Mouse (Mus musculus): ENCODE data around the gene Bcas1. TPM values are rescaled to one million over a fixed set of nuclear protein-coding genes. Genes with fewer than 3 reads are reported as not detected.
"Not testable (repeated sequence)": the region's sequence is repeated elsewhere in the genome, so short reads cannot be mapped to it uniquely, and the experiment has no call there.

Bcas1 gene
- under 1 TPM; 0.50 to 0.89 TPM for total RNA-seq (2021)
- long read RNA-seq, experiment 1, partial matches to known transcripts, result 0 of 1 reads
- long read RNA-seq, experiment 1, other reads (novel, unspliced or antisense), result 1 of 1 reads
- long read RNA-seq, experiment 2, partial matches to known transcripts, result 0 of 1 reads
- long read RNA-seq, experiment 2, other reads (novel, unspliced or antisense), result 1 of 1 reads

GRCm38 (mm10) chr2:170427704-170428103, at the start of gene Bcas1:
Bcas1 (minus strand) TSS chr2:170427845.
- TF ChIP-seq CTCF (IDR thresholded peaks at IDR 0.05), result no peak
- intact Hi-C loops (cut with DNase I), result no loop called here
- H3K4me3 ChIP-seq, result no peak within 1 kb of the TSS
- no peak for DNase-seq
- no peak within 1 kb of the TSS for H3K27ac ChIP-seq

- intact Hi-C loops (cut with DNase I), result no loop called here
- no peak for TF ChIP-seq CTCF (IDR thresholded peaks at IDR 0.05)
Observed at GRCm38 (mm10) chr2:170476643-170477042, 49.0 kb upstream of the Bcas1 start.

GRCm38 (mm10) chr2:170476215-170476614, 48.6 kb upstream of the Bcas1 start:
- peak; percentile 48 for TF ChIP-seq CTCF (IDR thresholded peaks at IDR 0.05)
- intact Hi-C loops (cut with DNase I), result no loop called here
- H3K4me3 ChIP-seq, result no peak overlapping the region
- peak; percentile 37 for DNase-seq
- no peak overlapping the region for H3K27ac ChIP-seq

More at GRCm38 (mm10) chr2:170476643-170477042, 49.0 kb upstream of the Bcas1 start:
- no peak for DNase-seq
- Histone ChIP-seq H3K27ac (no peak overlapping the region), H3K4me3 (no peak overlapping the region)

GRCm38 (mm10) chr2:170475164-170475563, 47.5 kb upstream of the Bcas1 start:
- intact Hi-C loops (cut with DNase I), result no loop called here
- H3K4me3 ChIP-seq, result no peak overlapping the region
- DNase-seq, result no peak
- TF ChIP-seq CTCF (IDR thresholded peaks at IDR 0.05), result no peak
- no peak overlapping the region for H3K27ac ChIP-seq

GRCm38 (mm10) chr2:170474125-170474524, 46.5 kb upstream of the Bcas1 start:
- no peak overlapping the region for H3K27ac ChIP-seq
- H3K4me3 ChIP-seq, result no peak overlapping the region
- intact Hi-C loops (cut with DNase I), result no loop called here
- DNase-seq, result no peak
- TF ChIP-seq CTCF (IDR thresholded peaks at IDR 0.05), result no peak

- intact Hi-C loops (cut with DNase I), result no loop called here
- TF ChIP-seq CTCF (IDR thresholded peaks at IDR 0.05), result no peak
- Histone ChIP-seq H3K27ac (no peak overlapping the region), H3K4me3 (no peak overlapping the region)
- DNase-seq, result no peak
Observed at GRCm38 (mm10) chr2:170470591-170470990, 42.9 kb upstream of the Bcas1 start.

- Histone ChIP-seq H3K4me3 (no peak overlapping the region), H3K27ac (no peak overlapping the region)
- peak; percentile 35 for DNase-seq
- no peak for TF ChIP-seq CTCF (IDR thresholded peaks at IDR 0.05)
- intact Hi-C loops (cut with DNase I), result no loop called here
Observed at GRCm38 (mm10) chr2:170469616-170470308, 42.1 kb upstream of the Bcas1 start.

- peak; percentile 43 for TF ChIP-seq CTCF (IDR thresholded peaks at IDR 0.05)
- intact Hi-C loops (cut with DNase I), result no loop called here
- Histone ChIP-seq H3K27ac (no peak overlapping the region), H3K4me3 (no peak overlapping the region)
- DNase-seq, result no peak
Observed at GRCm38 (mm10) chr2:170468009-170468408, 40.4 kb upstream of the Bcas1 start.

- intact Hi-C loops (cut with DNase I), result no loop called here
- no peak for TF ChIP-seq CTCF (IDR thresholded peaks at IDR 0.05)
- Histone ChIP-seq H3K4me3 (no peak overlapping the region), H3K27ac (no peak overlapping the region)
- no peak for DNase-seq
Observed at GRCm38 (mm10) chr2:170464817-170465216, 37.2 kb upstream of the Bcas1 start.

- TF ChIP-seq CTCF (IDR thresholded peaks at IDR 0.05), result no peak
- H3K4me3 ChIP-seq, result no peak overlapping the region
- no peak overlapping the region for H3K27ac ChIP-seq
- intact Hi-C loops (cut with DNase I), result no loop called here
- no peak for DNase-seq
Observed at GRCm38 (mm10) chr2:170461652-170462051, 34.0 kb upstream of the Bcas1 start.

GRCm38 (mm10) chr2:170459805-170460204, 32.2 kb upstream of the Bcas1 start:
- H3K27ac ChIP-seq, result no peak overlapping the region
- no peak for DNase-seq
- intact Hi-C loops (cut with DNase I), result no loop called here
- no peak overlapping the region for H3K4me3 ChIP-seq
- TF ChIP-seq CTCF (IDR thresholded peaks at IDR 0.05), result no peak

GRCm38 (mm10) chr2:170459183-170459582, 31.5 kb upstream of the Bcas1 start:
- intact Hi-C loops (cut with DNase I), result no loop called here
- TF ChIP-seq CTCF (IDR thresholded peaks at IDR 0.05), result no peak
- no peak overlapping the region for H3K4me3 ChIP-seq
- H3K27ac ChIP-seq, result no peak overlapping the region
- no peak for DNase-seq

- DNase-seq; intact Hi-C loops (cut with DNase I); H3K27ac ChIP-seq; H3K4me3 ChIP-seq: not testable (repeated sequence)
Observed at GRCm38 (mm10) chr2:170453809-170454208, 26.2 kb upstream of the Bcas1 start.

GRCm38 (mm10) chr2:170450933-170451332, 23.3 kb upstream of the Bcas1 start:
- intact Hi-C loops (cut with DNase I), result loop anchor here (1.0 kb wide), 1 partner anchor 57 kb away; no protein-coding TSS in a partner anchor
- peak; percentile 76 for DNase-seq
- H3K27ac ChIP-seq, result no peak overlapping the region
- no peak overlapping the region for H3K4me3 ChIP-seq
- TF ChIP-seq CTCF (IDR thresholded peaks at IDR 0.05), result peak; percentile 79

All from gastrocnemius, adult 2 months (tissue).